Mouse (Mus musculus): Measurements from ENCODE around the gene Micu1. TPM values are rescaled to one million over a fixed set of nuclear protein-coding genes. Genes with fewer than 3 reads are reported as not detected.

The Micu1 gene
- polyA plus RNA-seq, 1 experiment from 2014 or later: 56.2 TPM

DNA sequence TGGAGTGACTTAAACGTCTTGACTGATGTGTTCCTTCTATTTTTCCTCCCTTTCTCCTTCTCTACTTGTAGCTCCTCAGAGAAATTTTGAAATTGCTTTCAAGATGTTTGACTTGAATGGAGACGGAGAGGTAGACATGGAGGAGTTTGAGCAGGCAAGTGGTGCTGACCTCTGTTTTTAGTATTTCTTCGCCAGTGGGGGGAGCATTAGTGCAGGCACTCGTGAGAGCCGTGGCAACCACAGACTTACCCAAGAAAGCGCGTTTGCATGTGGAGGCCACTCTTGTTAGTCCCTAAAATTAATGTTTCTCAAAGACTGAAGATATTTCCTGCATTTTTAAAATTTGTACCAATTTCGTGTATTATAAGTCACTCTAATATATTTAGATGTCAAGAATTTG is 85.6 kb downstream of the Micu1 start:
- Histone ChIP-seq H3K4me1 (replicated peaks; ENCODE audit: control insufficient read depth, insufficient read depth) (no peaks in the 10 kb centered on the region), H3K9me3 (ENCODE audit: control insufficient read depth, low read length) (no peaks in the 10 kb centered on the region), H3K9ac (ENCODE audit: low read length) (no peak overlapping the region), H3K4me2 (replicated peaks; ENCODE audit: low read depth) (no peak overlapping the region), H3K27ac (replicated peaks) (no peak overlapping the region), H3K27me3 (ENCODE audit: control insufficient read depth, insufficient read depth, low read length) (no peaks in the 10 kb centered on the region), H3K36me3 (ENCODE audit: control insufficient read depth, insufficient read depth, low read length) (peaks cover 13% of the 10 kb centered on the region; the same call in 1 of the 2 replicates), H3K4me3 (ENCODE audit: low read depth, low read length) (no peak overlapping the region)
- DNase-seq (ENCODE audit: low spot score): no peak
- TF ChIP-seq EP300 (optimal IDR thresholded peaks at IDR 0.05): no peak
- no peak for ATAC-seq (ENCODE audit: low FRiP score, low TSS enrichment)
- WGBS: 77% methylated on average over 8 of the region's 8 CpGs

DNA sequence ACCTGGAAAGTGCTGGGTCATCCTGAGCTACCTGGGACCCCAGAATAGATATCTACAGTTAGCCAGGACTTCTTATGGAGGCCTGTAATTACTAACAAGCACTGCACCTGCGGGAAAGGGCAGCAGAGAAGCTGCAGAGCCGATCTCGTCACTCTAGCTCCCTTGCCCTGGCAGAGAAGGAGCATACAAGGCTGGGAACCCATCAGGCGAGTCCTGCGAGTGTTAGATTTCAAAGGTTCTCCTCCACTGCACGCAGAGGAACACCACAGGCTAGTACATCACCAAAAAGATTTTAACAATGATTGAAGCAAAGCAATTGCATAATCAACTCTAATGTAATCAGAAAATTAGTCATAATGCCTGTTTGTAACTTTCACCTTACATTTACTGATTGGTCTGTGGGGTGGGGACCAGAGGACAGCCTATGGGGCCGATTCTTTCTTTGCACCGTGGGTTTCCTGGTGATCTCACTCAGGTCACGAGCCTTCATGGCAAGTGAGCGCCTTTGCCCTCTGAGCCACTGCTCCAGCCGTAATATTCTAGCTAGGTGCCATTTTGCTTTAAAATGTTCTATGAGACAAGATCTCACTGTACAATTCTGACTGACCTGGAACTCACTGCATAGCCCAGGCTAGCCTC is 88.1 kb downstream of the Micu1 start:
- peak; percentile 92 for ATAC-seq (ENCODE audit: low FRiP score, low TSS enrichment)
- Histone ChIP-seq H3K27me3 (ENCODE audit: control insufficient read depth, insufficient read depth, low read length) (no peaks in the 10 kb centered on the region), H3K36me3 (ENCODE audit: control insufficient read depth, insufficient read depth, low read length) (peaks cover 15% of the 10 kb centered on the region; the same call in 1 of the 2 replicates), H3K9me3 (ENCODE audit: control insufficient read depth, low read length) (no peaks in the 10 kb centered on the region), H3K4me3 (ENCODE audit: low read depth, low read length) (no peak overlapping the region), H3K4me1 (replicated peaks; ENCODE audit: control insufficient read depth, insufficient read depth) (no peaks in the 10 kb centered on the region), H3K4me2 (replicated peaks; ENCODE audit: low read depth) (no peak overlapping the region), H3K27ac (replicated peaks) (no peak overlapping the region), H3K9ac (ENCODE audit: low read length) (no peak overlapping the region)
- no peak for DNase-seq (ENCODE audit: low spot score)
- 70% methylated on average over 11 of the region's 11 CpGs for WGBS
- no peak for TF ChIP-seq CTCF (IDR thresholded peaks at IDR 0.05; ENCODE audit: low read depth)
- TF ChIP-seq EP300 (optimal IDR thresholded peaks at IDR 0.05): no peak

DNA sequence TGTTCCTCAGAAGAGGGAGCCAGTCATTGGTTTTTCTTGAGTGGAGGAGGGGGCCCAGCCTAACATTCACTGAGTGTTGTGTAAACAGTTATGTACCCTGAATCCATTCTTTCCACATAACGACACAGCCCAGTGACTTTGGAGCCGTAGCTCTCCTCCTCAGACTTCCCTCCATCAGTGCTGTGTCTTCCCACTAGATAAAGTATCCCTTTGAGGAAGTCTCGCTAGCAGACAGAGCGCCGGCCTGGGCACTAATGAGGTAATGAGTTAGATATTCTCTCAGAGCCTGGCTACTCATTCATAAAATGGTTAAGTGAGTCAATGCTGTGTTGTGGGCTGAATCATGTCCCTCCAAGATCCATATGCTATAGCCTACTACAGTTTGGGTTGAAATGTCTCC is 89.6 kb downstream of the Micu1 start:
- Histone ChIP-seq H3K9ac (ENCODE audit: low read length) (no peak overlapping the region), H3K9me3 (ENCODE audit: control insufficient read depth, low read length) (no peaks in the 10 kb centered on the region), H3K27ac (replicated peaks) (no peak overlapping the region), H3K4me1 (replicated peaks; ENCODE audit: control insufficient read depth, insufficient read depth) (no peaks in the 10 kb centered on the region), H3K27me3 (ENCODE audit: control insufficient read depth, insufficient read depth, low read length) (no peaks in the 10 kb centered on the region), H3K4me3 (ENCODE audit: low read depth, low read length) (no peak overlapping the region), H3K36me3 (ENCODE audit: control insufficient read depth, insufficient read depth, low read length) (peaks cover 15% of the 10 kb centered on the region; the same call in 1 of the 2 replicates), H3K4me2 (replicated peaks; ENCODE audit: low read depth) (no peak overlapping the region)
- 80% methylated on average over 5 of the region's 5 CpGs for WGBS
- TF ChIP-seq EP300 (optimal IDR thresholded peaks at IDR 0.05) (no peak), CTCF (IDR thresholded peaks at IDR 0.05; ENCODE audit: low read depth) (no peak)
- DNase-seq (ENCODE audit: low spot score): no peak
- ATAC-seq (ENCODE audit: low FRiP score, low TSS enrichment): no peak; the same call in 1 of the 2 replicates

DNA sequence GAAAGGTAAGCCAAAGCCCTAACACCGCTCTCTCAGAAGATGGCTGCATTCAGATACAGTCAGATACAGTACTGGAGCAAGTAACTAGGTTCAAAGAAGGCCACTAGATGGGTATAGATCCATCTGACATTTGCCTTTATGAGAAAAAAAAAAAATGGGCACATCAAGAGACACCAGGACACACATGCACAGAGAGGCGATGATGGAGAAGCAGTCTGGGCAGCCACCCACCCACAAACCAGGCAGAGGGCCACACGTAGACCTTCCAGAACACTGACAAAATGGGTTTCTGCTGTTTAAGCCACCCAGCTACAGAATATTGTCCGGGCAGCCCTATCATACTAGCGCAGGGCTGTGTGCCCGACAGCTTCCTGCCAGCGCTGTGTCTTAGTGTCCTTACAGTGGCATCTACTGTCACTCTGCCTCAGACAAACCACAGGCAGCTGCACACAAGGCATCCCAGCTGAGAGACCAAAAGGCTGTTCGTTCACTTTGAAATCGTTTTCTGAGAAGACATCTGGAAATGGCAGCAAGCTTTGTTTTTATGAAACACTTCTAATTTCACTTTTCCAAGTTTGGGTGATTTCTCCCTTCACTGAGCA is 90.4 kb downstream of the Micu1 start:
- H3K4me1 ChIP-seq (replicated peaks; ENCODE audit: control insufficient read depth, insufficient read depth): no peaks in the 10 kb centered on the region
- no peaks in the 10 kb centered on the region for H3K27me3 ChIP-seq (ENCODE audit: control insufficient read depth, insufficient read depth, low read length)
- TF ChIP-seq CTCF (IDR thresholded peaks at IDR 0.05; ENCODE audit: low read depth) (no peak), EP300 (optimal IDR thresholded peaks at IDR 0.05) (no peak)
- no peak for ATAC-seq (ENCODE audit: low FRiP score, low TSS enrichment)
- no peak overlapping the region for H3K4me2 ChIP-seq (replicated peaks; ENCODE audit: low read depth)
- DNase-seq (ENCODE audit: low spot score): no peak
- no peak overlapping the region for H3K4me3 ChIP-seq (ENCODE audit: low read depth, low read length)
- H3K27ac ChIP-seq (replicated peaks): no peak overlapping the region
- no peaks in the 10 kb centered on the region for H3K9me3 ChIP-seq (ENCODE audit: control insufficient read depth, low read length)
- no peak overlapping the region for H3K9ac ChIP-seq (ENCODE audit: low read length)
- WGBS: 90% methylated on average over 9 of the region's 9 CpGs
- peaks cover 15% of the 10 kb centered on the region; the same call in 1 of the 2 replicates for H3K36me3 ChIP-seq (ENCODE audit: control insufficient read depth, insufficient read depth, low read length)

DNA sequence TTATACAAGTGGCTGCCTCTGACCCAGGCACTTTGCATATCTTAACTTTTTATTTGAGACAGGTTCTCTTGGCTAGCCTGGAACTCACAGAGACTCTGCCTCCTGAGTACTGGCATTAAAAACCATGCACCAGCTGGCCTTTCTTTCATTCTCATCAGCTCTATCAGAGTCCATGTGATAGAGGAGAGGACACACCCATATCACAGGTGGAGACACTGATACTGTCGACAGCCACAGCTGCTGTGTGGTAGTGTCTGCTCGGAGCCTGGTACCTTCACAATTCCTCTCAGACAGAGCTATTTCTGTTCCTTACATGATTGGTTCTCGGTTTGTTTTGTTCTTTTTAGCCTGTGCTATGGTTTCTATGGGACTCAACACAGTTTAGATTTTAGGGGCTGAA is 91.2 kb downstream of the Micu1 start:
- H3K27me3 ChIP-seq (ENCODE audit: control insufficient read depth, insufficient read depth, low read length): no peaks in the 10 kb centered on the region
- H3K27ac ChIP-seq (replicated peaks): no peak overlapping the region
- H3K4me3 ChIP-seq (ENCODE audit: low read depth, low read length): no peak overlapping the region
- DNase-seq (ENCODE audit: low spot score) (no peak), ATAC-seq (ENCODE audit: low FRiP score, low TSS enrichment) (no peak)
- H3K4me2 ChIP-seq (replicated peaks; ENCODE audit: low read depth): no peak overlapping the region
- H3K9me3 ChIP-seq (ENCODE audit: control insufficient read depth, low read length): no peaks in the 10 kb centered on the region
- peaks cover 15% of the 10 kb centered on the region; the same call in 1 of the 2 replicates for H3K36me3 ChIP-seq (ENCODE audit: control insufficient read depth, insufficient read depth, low read length)
- 70% methylated on average over 3 of the region's 3 CpGs for WGBS
- H3K4me1 ChIP-seq (replicated peaks; ENCODE audit: control insufficient read depth, insufficient read depth): no peaks in the 10 kb centered on the region
- TF ChIP-seq EP300 (optimal IDR thresholded peaks at IDR 0.05) (no peak), CTCF (IDR thresholded peaks at IDR 0.05; ENCODE audit: low read depth) (no peak)
- H3K9ac ChIP-seq (ENCODE audit: low read length): no peak overlapping the region

DNA sequence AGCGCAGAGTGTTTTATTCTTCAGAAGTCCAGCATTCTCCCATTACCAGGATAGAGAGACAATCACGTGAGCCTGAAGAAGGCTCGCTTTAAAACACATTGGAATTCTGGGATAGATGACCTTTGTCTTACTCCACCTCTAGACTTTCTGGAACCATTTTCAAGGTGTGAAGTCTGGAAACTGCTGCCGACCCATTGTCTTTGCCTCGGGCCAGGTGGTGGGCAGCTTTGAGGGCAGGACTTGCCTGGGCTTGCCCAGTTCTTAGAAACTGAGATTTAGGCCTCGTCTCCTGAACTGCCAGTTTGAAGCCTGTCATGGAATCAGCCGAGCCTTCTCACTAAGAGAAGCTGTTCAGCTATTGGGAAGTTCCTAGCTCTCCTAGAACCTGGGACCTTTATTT is 92.8 kb downstream of the Micu1 start:
- H3K9me3 ChIP-seq (ENCODE audit: control insufficient read depth, low read length): no peaks in the 10 kb centered on the region
- no peaks in the 10 kb centered on the region for H3K27me3 ChIP-seq (ENCODE audit: control insufficient read depth, insufficient read depth, low read length)
- no peak overlapping the region for H3K27ac ChIP-seq (replicated peaks)
- TF ChIP-seq EP300 (optimal IDR thresholded peaks at IDR 0.05) (no peak), CTCF (IDR thresholded peaks at IDR 0.05; ENCODE audit: low read depth) (no peak)
- WGBS: 80% methylated on average over 7 of the region's 7 CpGs
- H3K9ac ChIP-seq (ENCODE audit: low read length): no peak overlapping the region
- no peak overlapping the region for H3K4me2 ChIP-seq (replicated peaks; ENCODE audit: low read depth)
- peaks cover 5% of the 10 kb centered on the region; the same call in 1 of the 2 replicates for H3K36me3 ChIP-seq (ENCODE audit: control insufficient read depth, insufficient read depth, low read length)
- DNase-seq (ENCODE audit: low spot score) (no peak), ATAC-seq (ENCODE audit: low FRiP score, low TSS enrichment) (no peak)
- H3K4me3 ChIP-seq (ENCODE audit: low read depth, low read length): no peak overlapping the region
- H3K4me1 ChIP-seq (replicated peaks; ENCODE audit: control insufficient read depth, insufficient read depth): 0 out of 2 replicates have a peak, but pooled peaks cover 3% of the 10 kb centered on the region

Measured in stomach, postnatal 0 days (tissue).